Mouse (Mus musculus) layer of hippocampus, adult 2 months (tissue): ENCODE measurements at regions not wholly inside any gene's neighbourhood (a gene's known extent, or its start where the extent isn't known, plus 50 kb on each side); places are given as distances from the start of the nearest gene placed in this dataset.

Experiments
- DNase-seq, 2 experiments: peaks; one replicate each; pipeline ENCODE4 v3.0.0; 2022; ENCODE audit warnings: low spot score in 2 of 2
- H3K27ac ChIP-seq: fragments of 200-600 bp; 2 replicates; pipeline ENCODE4 v1.8.1; 2022
- H3K4me3 ChIP-seq: fragments of 200-600 bp; 2 replicates; pipeline ENCODE4 v1.8.1; 2022; ENCODE audit warnings: mild to moderate bottlenecking
- CTCF ChIP-seq: fragments of 200-600 bp; conservative IDR thresholded peaks from 2 replicates; pipeline ENCODE4 v1.8.1; 2022; ENCODE audit warnings: antibody characterized with exemption, mild to moderate bottlenecking, moderate library complexity

GRCm38 (mm10) chr12:97428252-97428651 lies 831.0 kb downstream of the Galc start:
- Histone ChIP-seq H3K4me3 (no peak overlapping the region), H3K27ac (no peak overlapping the region)
- DNase-seq, result peak in 1 of 2 experiments; percentile 25
- TF ChIP-seq CTCF, result no peak

GRCm38 (mm10) chr12:97424726-97425125 lies 834.5 kb downstream of the Galc start:
- DNase-seq, result no peak
- H3K4me3 ChIP-seq, result no peak overlapping the region
- H3K27ac ChIP-seq, result no peak overlapping the region
- TF ChIP-seq CTCF, result no peak

GRCm38 (mm10) chr12:97403440-97403839 lies 855.8 kb downstream of the Galc start:
- no peak overlapping the region for H3K27ac ChIP-seq
- no peak overlapping the region for H3K4me3 ChIP-seq
- no peak for DNase-seq
- no peak for TF ChIP-seq CTCF

GRCm38 (mm10) chr12:97402412-97403396 lies 856.6 kb downstream of the Galc start:
- H3K27ac ChIP-seq, result no peak overlapping the region
- no peak for DNase-seq
- TF ChIP-seq CTCF, result no peak
- H3K4me3 ChIP-seq, result no peak overlapping the region

- Histone ChIP-seq H3K4me3 (no peak overlapping the region), H3K27ac (no peak overlapping the region)
- TF ChIP-seq CTCF, result no peak
- DNase-seq, result no peak
These were observed 860.7 kb downstream of the Galc start for GRCm38 (mm10) chr12:97398582-97398945.

GRCm38 (mm10) chr12:97397850-97398581 lies 861.2 kb downstream of the Galc start:
- Histone ChIP-seq H3K27ac (no peak overlapping the region), H3K4me3 (no peak overlapping the region)
- TF ChIP-seq CTCF, result no peak
- DNase-seq, result peak in 1 of 2 experiments; percentile 4

- Histone ChIP-seq H3K27ac (no peak overlapping the region), H3K4me3 (no peak overlapping the region)
- DNase-seq, result no peak
- no peak for TF ChIP-seq CTCF
These were observed 897.5 kb downstream of the Galc start for GRCm38 (mm10) chr12:97361804-97362203.

GRCm38 (mm10) chr12:97360656-97361055 lies 898.6 kb downstream of the Galc start:
- no peak for TF ChIP-seq CTCF
- DNase-seq, result peak; percentile 29 to 52
- H3K4me3 ChIP-seq, result no peak overlapping the region
- no peak overlapping the region for H3K27ac ChIP-seq

GRCm38 (mm10) chr12:97326582-97326981 lies 932.7 kb downstream of the Galc start:
- no peak for TF ChIP-seq CTCF
- peak; percentile 30 to 50 for DNase-seq
- H3K27ac ChIP-seq, result peak overlapping the region; percentile 18; the same call in 1 of the 2 replicates
- no peak overlapping the region for H3K4me3 ChIP-seq

- DNase-seq, result no peak
- no peak for TF ChIP-seq CTCF
- no peak overlapping the region for H3K27ac ChIP-seq
These were observed 946.8 kb downstream of the Galc start for GRCm38 (mm10) chr12:97312282-97313040.

GRCm38 (mm10) chr12:97278792-97279191 lies 980.5 kb downstream of the Galc start:
- TF ChIP-seq CTCF, result no peak
- no peak overlapping the region for H3K27ac ChIP-seq
- H3K4me3 ChIP-seq, result no peak overlapping the region
- DNase-seq, result no peak

More at GRCm38 (mm10) chr12:97312282-97313040, 946.8 kb downstream of the Galc start:
- no peak overlapping the region for H3K4me3 ChIP-seq

GRCm38 (mm10) chr12:97278331-97278730 lies 980.9 kb downstream of the Galc start:
- Histone ChIP-seq H3K27ac (no peak overlapping the region), H3K4me3 (no peak overlapping the region)
- TF ChIP-seq CTCF, result peak; percentile 60
- DNase-seq, result no peak
